Mouse (Mus musculus): ENCODE measurements around the gene Gcc1.

Gcc1 gene

DNA sequence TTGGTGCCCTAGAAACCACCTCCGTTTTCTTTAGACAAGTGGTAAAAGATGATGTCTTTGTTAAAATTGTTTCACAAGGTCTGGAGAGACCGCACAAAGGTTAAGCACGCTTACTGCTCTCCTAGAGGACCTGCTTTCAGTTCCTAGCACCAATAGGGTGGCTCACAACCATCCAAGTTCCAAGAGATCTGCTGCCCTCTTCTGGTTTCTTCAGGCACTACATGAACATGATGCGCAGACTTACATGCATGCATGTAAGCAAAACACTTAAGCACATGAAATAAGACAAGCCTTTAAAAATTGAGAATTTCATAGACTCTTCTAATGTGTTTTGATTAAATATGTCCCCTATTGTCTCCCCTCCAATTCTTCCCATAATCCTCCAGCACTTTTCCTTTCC lies 28.4 kb downstream of the Gcc1 start:
- Histone ChIP-seq H3K27me3 (ENCODE audit: control insufficient read depth, insufficient read depth, low read length, poor library complexity, severe bottlenecking) (no peaks in the 10 kb centered on the region), H3K36me3 (ENCODE audit: control insufficient read depth, insufficient read depth, low read length, poor library complexity, severe bottlenecking) (no peaks in the 10 kb centered on the region)
- DNase-seq (ENCODE audit: low read depth, low spot score) = peak; percentile 49

DNA sequence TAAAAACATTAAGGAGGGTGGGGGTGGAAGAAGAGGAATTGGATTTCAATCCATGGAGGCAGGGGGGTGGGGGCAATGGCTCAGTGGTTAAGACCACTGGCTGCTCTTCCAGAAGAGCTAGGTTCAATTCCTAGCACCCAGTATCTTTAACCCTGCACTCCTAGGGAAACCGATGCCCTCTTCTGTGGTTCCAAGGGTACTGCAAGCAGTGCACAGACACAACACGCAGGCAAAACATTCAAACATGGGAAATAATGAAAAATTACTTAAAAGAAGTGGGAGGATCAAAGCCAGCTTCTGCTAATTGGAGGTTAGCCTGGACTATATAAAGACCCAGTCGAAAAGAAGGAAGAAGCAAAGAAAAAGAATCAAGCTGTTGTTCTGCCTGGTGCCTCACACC lies 29.5 kb downstream of the Gcc1 start:
- no peaks in the 10 kb centered on the region for H3K27me3 ChIP-seq (ENCODE audit: control insufficient read depth, insufficient read depth, low read length, poor library complexity, severe bottlenecking)
- DNase-seq (ENCODE audit: low read depth, low spot score) = no peak
- no peaks in the 10 kb centered on the region for H3K36me3 ChIP-seq (ENCODE audit: control insufficient read depth, insufficient read depth, low read length, poor library complexity, severe bottlenecking)

DNA sequence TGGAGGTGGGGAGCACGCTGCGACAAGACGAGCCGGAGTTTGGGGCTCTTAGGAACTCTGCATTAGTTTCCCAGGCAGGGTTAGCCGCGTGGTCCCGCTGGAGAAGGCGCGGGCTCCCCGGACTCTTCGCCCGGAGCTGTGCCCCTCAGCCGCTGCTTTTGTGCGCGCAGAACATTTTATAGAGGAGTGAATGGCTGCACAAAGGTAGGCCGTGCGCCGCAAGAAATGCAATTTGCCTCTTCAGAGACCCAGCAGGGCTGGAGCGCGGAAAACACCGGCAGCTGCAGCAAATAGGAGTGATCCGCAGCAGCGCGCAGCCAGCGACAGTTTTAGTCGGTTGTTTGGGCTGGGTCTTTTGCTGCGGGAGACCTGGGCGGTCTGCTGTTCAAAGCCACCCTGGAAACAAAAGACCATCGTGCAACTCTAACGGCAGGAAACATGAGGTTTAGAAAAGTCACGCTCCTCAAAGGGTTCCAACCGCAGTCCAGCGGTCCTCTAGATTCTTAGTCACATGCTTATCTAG lies 30.4 kb downstream of the Gcc1 start, which contains the start of gene Zfp800:
TSS of gene Zfp800 (minus strand) at position 325 of the 523 bp plus-strand sequence.
- Histone ChIP-seq H3K36me3 (ENCODE audit: control insufficient read depth, insufficient read depth, low read length, poor library complexity, severe bottlenecking) (no peaks in the 10 kb centered on the region), H3K27me3 (ENCODE audit: control insufficient read depth, insufficient read depth, low read length, poor library complexity, severe bottlenecking) (no peaks in the 10 kb centered on the region)
- peak; percentile 25 for DNase-seq (ENCODE audit: low read depth, low spot score)

DNA sequence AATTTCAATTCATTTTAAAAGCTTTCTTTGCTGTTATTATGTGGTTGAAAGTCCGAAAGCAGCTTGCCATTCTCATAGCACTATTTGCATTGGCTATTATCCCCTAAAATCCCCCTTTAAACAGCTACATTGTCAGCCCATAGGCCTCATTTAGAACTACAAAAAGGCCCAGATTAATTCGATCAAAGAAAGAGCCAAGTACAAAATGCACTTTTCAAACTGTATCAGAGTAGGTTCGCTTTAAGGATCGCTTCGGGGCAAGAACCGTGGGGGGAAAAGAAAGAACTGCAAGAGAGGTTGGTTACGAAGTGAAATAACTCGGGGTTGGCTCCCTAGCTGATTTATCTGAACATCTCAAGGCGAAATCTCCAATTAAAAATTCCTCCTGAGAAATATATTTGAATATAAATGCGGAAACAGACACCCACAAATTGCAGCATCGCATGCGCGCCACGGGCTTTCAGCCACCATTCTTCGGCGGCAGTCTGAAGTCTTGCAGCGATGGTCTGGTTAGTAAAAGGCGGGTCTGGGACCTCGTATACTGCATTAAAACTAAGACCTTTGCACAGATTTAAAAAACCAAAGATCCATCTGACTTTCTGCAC lies 31.2 kb downstream of the Gcc1 start:
- H3K36me3 ChIP-seq (ENCODE audit: control insufficient read depth, insufficient read depth, low read length, poor library complexity, severe bottlenecking) = no peaks in the 10 kb centered on the region
- DNase-seq (ENCODE audit: low read depth, low spot score) = no peak
- H3K27me3 ChIP-seq (ENCODE audit: control insufficient read depth, insufficient read depth, low read length, poor library complexity, severe bottlenecking) = no peaks in the 10 kb centered on the region

DNA sequence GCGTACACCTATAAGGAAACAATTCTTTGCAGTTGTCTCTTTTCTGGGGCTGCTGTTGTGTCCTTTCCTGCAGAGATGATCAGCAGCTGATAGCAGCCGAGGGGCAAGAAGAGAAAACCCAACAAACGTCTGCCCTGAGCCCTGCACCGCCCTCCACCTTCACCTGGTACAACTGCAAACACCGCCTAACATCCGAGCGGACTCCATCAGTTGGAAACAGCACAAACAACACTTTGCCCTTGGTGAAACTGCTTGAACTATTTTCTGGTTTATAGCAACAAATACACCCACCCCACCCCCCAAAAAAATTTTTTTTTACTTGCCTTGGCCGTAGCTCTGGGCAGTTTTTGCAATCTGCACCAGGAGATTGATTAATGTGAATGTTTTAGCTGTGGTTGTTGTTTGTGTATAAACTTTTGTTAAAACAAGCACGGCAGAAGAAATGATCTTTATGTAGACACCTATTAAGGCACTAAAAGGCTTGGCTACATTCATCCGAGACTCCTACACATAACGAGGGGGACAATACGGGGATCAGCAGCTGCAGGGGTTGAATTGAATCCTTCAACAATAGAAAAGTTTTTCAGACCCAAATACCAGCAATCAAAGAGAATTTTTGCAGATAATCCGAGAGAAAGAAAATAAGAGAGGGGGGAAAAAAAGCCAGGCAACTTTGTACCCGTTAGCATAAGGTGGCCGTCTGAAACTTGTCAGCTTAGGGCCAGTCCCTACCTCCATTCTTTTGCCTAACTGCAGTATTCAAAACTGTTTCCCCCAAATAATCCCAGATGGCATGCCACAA lies 31.9 kb downstream of the Gcc1 start:
- no peaks in the 10 kb centered on the region for H3K36me3 ChIP-seq (ENCODE audit: control insufficient read depth, insufficient read depth, low read length, poor library complexity, severe bottlenecking)
- DNase-seq (ENCODE audit: low read depth, low spot score) = no peak
- H3K27me3 ChIP-seq (ENCODE audit: control insufficient read depth, insufficient read depth, low read length, poor library complexity, severe bottlenecking) = no peaks in the 10 kb centered on the region

DNA sequence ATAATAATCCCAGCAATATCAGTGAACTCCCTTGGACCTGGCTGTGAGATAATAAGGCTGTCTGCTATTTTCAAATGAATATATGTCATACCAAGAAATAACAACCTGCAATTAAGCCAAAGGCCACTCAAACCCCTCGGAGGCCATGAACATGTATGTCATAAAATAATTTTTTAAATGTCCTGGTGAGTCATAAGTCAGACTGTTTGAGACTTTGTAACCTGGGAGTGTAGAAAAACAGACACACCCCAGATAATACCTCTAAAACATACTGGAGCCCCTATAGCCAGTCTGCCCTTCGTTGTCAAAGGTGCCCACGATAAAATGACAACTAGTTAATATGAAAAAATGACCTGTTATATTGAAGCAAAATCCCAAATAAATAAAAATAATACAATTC lies 39.2 kb downstream of the Gcc1 start:
- no peak for DNase-seq (ENCODE audit: low read depth, low spot score)
- H3K36me3 ChIP-seq (ENCODE audit: control insufficient read depth, insufficient read depth, low read length, poor library complexity, severe bottlenecking) = no peaks in the 10 kb centered on the region

DNA sequence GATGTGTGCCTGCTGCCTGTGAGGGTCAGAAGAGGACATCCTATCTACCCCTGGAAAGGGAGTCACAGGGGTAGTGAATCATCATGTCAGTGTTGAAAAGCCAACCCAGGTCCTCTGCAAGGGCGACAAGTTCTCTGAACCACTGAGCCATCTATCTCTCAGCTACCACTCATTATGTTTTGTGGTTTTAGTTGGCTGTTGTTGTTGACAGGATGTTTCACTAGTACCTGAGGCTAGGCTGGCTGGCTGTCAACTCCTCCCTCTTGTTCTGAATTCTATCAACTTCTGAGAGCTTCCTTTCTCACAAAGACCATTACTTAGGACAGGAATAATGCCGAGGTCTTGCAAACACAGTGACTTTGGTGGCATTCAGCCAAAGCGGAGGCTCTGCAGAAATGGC lies 43.0 kb downstream of the Gcc1 start:
- H3K27me3 ChIP-seq (ENCODE audit: control insufficient read depth, insufficient read depth, low read length, poor library complexity, severe bottlenecking) = no peaks in the 10 kb centered on the region
- no peaks in the 10 kb centered on the region for H3K36me3 ChIP-seq (ENCODE audit: control insufficient read depth, insufficient read depth, low read length, poor library complexity, severe bottlenecking)
- no peak for DNase-seq (ENCODE audit: low read depth, low spot score)

More for the DNA sequence above, 39.2 kb downstream of the Gcc1 start:
- no peaks in the 10 kb centered on the region for H3K27me3 ChIP-seq (ENCODE audit: control insufficient read depth, insufficient read depth, low read length, poor library complexity, severe bottlenecking)

DNA sequence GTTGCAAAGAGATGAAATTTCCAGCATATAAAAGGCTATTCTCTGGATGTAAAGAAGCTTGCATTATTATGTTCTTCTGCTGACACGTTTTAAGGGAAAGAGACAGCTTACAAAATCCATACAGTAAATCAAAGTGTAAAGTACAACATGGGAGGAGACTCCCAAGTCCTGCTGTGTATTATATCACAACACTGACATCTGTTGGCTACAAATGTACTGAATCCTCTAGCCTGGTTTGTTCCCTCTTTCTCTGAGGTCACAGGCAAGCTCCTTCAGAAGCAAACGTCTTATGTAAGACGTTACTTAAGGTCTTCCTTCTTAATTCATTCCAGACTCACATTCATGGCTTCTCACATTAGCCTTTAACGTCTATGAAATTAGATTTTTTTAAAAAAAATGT lies 46.2 kb downstream of the Gcc1 start:
- no peaks in the 10 kb centered on the region for H3K27me3 ChIP-seq (ENCODE audit: control insufficient read depth, insufficient read depth, low read length, poor library complexity, severe bottlenecking)
- H3K36me3 ChIP-seq (ENCODE audit: control insufficient read depth, insufficient read depth, low read length, poor library complexity, severe bottlenecking) = no peaks in the 10 kb centered on the region
- peak; percentile 35 for DNase-seq (ENCODE audit: low read depth, low spot score)

DNA sequence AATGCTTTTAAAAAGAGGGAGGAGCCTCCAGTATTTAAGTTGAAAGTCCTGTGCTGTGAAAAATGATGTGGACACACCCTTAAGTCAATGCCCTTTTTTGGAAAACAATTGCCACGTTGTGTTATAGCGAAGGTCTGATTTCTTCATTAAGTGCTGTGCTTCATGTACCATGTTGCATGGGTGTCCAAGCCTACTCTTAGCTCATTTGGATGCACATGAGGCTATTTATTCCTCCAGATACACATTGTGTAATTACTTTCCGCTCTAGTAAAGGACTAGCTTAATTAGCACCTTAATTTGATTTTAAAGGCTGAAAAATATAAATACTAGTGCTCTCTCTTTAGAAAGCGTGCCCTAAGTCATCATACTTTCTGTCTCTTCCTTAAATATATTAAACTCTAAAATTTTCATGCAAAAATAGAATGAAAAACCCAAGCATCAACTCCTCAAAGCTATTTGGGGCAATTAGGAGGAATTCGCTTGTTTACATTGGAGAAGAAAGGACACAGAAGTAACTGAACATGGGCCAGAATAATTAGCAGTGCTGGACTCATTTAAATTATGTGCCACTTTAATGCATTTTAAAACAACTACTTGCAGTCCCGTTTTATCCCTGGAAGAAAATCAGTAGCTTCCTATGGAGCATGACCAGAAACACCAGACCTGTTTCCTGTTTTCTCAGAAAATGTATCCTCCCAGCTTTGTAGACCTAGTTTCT lies 58.1 kb downstream of the Gcc1 start:
- H3K36me3 ChIP-seq (ENCODE audit: control insufficient read depth, insufficient read depth, low read length, poor library complexity, severe bottlenecking) = no peaks in the 10 kb centered on the region

DNA sequence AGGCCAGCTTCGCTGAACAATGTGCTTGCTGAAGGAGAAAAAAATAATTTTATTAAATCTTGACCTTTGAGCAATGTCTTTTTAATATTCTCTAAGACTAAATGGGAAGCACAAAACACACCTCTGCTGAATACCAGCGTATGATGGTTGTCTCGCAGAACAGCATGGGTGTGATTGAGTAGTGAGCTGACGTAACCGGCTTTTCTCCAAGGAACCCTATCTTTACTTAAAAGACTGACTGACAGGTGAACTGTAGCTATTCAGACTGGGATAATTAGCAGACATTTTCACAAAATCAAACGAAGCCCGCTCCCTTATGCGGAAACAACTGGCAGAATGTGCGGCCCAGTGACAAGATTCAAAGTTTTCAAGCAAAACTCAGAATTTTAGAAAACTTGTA lies 60.6 kb downstream of the Gcc1 start:
- Histone ChIP-seq H3K36me3 (ENCODE audit: control insufficient read depth, insufficient read depth, low read length, poor library complexity, severe bottlenecking) (no peaks in the 10 kb centered on the region), H3K27me3 (ENCODE audit: control insufficient read depth, insufficient read depth, low read length, poor library complexity, severe bottlenecking) (no peaks in the 10 kb centered on the region)
- DNase-seq (ENCODE audit: low read depth, low spot score) = no peak

More for the DNA sequence above, 58.1 kb downstream of the Gcc1 start:
- DNase-seq (ENCODE audit: low read depth, low spot score) = no peak
- no peaks in the 10 kb centered on the region for H3K27me3 ChIP-seq (ENCODE audit: control insufficient read depth, insufficient read depth, low read length, poor library complexity, severe bottlenecking)

Measured in splenic B cell, adult 2 months (primary cell).